Mouse (Mus musculus): ENCODE data around the gene Slc35f1. TPM values are rescaled to one million over a fixed set of nuclear protein-coding genes. Genes with fewer than 3 reads are reported as not detected.

Slc35f1 gene
- total and polyA plus RNA-seq, 3 experiments, result 0.57 to 0.80 (median 0.73) TPM

DNA sequence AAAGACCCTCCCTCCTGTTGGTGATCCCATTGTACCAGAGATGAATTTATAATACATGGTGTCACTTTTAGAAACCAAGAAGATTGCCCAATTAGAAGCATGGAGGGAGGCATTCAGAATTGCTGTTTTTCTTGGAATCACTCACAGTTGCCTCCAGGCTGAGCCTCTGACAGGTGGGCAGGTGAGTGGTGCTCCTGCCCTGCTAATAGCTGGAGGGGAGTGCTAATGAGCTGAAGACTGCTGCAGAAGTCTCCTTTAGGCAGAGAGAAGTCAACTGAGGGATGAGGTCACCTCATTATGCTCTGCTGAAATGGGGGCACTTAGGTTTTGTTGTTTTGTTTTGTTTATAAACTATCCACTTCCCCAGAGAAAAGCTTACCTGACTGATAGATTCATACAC lies 355.6 kb downstream of the Slc35f1 start:
- intact Hi-C loops (cut with DNase I), result no loop called here
- Histone ChIP-seq H3K4me1 (ENCODE audit: control insufficient read depth, insufficient read depth, low read length) (no peaks in the 10 kb centered on the region), H3K27me3 (ENCODE audit: control insufficient read depth, insufficient read depth, low read length) (no peaks in the 10 kb centered on the region), H3K79me2 (replicated peaks; ENCODE audit: control insufficient read depth, insufficient read depth, low read length) (no peaks in the 10 kb centered on the region), H3K4me3 (no peak overlapping the region), H3K9ac (ENCODE audit: low read depth, low read length) (no peak overlapping the region), H3K36me3 (ENCODE audit: control insufficient read depth, insufficient read depth, low read length) (no peaks in the 10 kb centered on the region), H3K27ac (no peak overlapping the region)
- no peak for DNase-seq
- no peak for TF ChIP-seq CTCF (IDR thresholded peaks at IDR 0.05)
- no peak for TF ChIP-seq POLR2A (IDR thresholded peaks at IDR 0.05; ENCODE audit: insufficient read depth, low read depth, low read length)
- no peak for TF ChIP-seq EP300 (IDR thresholded peaks at IDR 0.05; ENCODE audit: insufficient read depth, low read depth, low read length)

DNA sequence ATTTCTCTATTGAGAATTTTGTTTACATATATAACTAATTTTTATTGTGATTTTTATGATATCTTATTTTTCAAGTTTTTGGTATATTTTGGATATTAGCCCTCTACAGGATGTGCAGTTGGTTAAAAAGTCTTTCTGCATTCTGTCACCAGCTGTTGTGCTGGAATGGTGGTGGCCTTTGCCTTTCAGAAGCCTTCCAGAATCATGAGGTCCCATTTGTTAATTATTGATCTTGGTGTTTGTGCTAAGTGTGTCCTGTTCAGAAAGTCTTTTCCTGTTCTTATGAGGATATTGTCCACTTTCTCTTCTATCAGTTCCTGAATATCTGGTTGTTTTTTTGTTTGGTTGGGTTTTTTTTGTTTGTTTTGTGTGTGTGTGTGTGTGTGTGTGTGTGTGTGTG lies 362.2 kb downstream of the Slc35f1 start:
- TF ChIP-seq EP300 (IDR thresholded peaks at IDR 0.05; ENCODE audit: insufficient read depth, low read depth, low read length) (no peak), POLR2A (IDR thresholded peaks at IDR 0.05; ENCODE audit: insufficient read depth, low read depth, low read length) (no peak), CTCF (IDR thresholded peaks at IDR 0.05) (no peak)
- Histone ChIP-seq H3K4me3 (no peak overlapping the region), H3K27ac (no peak overlapping the region), H3K9ac (ENCODE audit: low read depth, low read length) (no peak overlapping the region), H3K27me3 (ENCODE audit: control insufficient read depth, insufficient read depth, low read length) (no peaks in the 10 kb centered on the region), H3K36me3 (ENCODE audit: control insufficient read depth, insufficient read depth, low read length) (no peaks in the 10 kb centered on the region), H3K4me1 (ENCODE audit: control insufficient read depth, insufficient read depth, low read length) (no peaks in the 10 kb centered on the region), H3K79me2 (replicated peaks; ENCODE audit: control insufficient read depth, insufficient read depth, low read length) (no peaks in the 10 kb centered on the region)
- intact Hi-C loops (cut with DNase I), result no loop called here
- DNase-seq, result no peak

DNA sequence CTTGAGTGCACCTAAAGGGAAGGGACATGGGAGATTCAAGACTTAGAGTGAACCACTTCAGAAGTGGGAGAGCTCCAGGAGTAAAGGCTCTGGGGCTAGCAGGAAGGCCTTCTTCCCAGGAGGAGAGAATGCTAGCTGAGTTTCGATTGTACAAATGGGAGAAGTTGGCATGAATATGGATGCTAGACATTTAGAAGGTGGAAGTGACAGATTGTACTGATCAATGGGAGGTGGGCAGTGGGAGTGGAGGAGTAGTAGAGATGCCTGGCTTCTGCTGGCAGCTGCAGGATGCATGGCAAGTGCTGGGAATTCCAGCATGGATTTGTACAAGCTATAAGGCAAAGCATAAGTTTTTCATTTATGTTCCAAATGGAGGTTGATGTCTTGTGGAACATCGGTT lies 370.4 kb downstream of the Slc35f1 start:
- no peaks in the 10 kb centered on the region for H3K79me2 ChIP-seq (replicated peaks; ENCODE audit: control insufficient read depth, insufficient read depth, low read length)
- H3K4me3 ChIP-seq, result no peak overlapping the region
- no peaks in the 10 kb centered on the region for H3K4me1 ChIP-seq (ENCODE audit: control insufficient read depth, insufficient read depth, low read length)
- no peak for TF ChIP-seq CTCF (IDR thresholded peaks at IDR 0.05)
- no peak for TF ChIP-seq EP300 (IDR thresholded peaks at IDR 0.05; ENCODE audit: insufficient read depth, low read depth, low read length)
- no peak for TF ChIP-seq POLR2A (IDR thresholded peaks at IDR 0.05; ENCODE audit: insufficient read depth, low read depth, low read length)
- DNase-seq, result no peak
- no peak overlapping the region for H3K9ac ChIP-seq (ENCODE audit: low read depth, low read length)
- H3K27me3 ChIP-seq (ENCODE audit: control insufficient read depth, insufficient read depth, low read length), result no peaks in the 10 kb centered on the region
- WGBS, result 68% methylated on average over 2 of the region's 2 CpGs
- H3K27ac ChIP-seq, result no peak overlapping the region
- H3K36me3 ChIP-seq (ENCODE audit: control insufficient read depth, insufficient read depth, low read length), result no peaks in the 10 kb centered on the region
- intact Hi-C loops (cut with DNase I), result no loop called here

DNA sequence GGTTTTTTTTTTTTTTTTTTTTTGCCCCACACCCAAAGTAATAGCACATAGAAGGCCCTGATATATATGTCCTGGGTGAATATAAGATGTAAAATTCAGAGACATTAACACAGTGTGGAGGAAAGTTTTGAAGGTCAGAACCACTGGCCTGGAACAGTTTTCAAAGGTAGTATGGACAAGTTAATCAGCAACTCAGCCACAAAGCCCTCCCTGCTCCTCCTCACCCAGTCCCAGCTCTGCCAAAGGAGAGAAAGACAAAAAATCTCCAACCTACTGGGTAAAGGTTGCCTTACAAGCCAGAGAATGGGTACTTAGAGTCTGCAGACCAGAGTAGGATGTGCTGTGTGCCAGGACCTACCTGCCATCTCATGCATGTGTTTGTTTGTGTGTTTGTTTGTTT lies 372.4 kb downstream of the Slc35f1 start:
- H3K36me3 ChIP-seq (ENCODE audit: control insufficient read depth, insufficient read depth, low read length), result no peaks in the 10 kb centered on the region
- DNase-seq, result no peak
- H3K4me1 ChIP-seq (ENCODE audit: control insufficient read depth, insufficient read depth, low read length), result no peaks in the 10 kb centered on the region
- H3K79me2 ChIP-seq (replicated peaks; ENCODE audit: control insufficient read depth, insufficient read depth, low read length), result no peaks in the 10 kb centered on the region
- no peak overlapping the region for H3K4me3 ChIP-seq
- TF ChIP-seq CTCF (IDR thresholded peaks at IDR 0.05), result no peak
- TF ChIP-seq EP300 (IDR thresholded peaks at IDR 0.05; ENCODE audit: insufficient read depth, low read depth, low read length), result no peak
- no peak for TF ChIP-seq POLR2A (IDR thresholded peaks at IDR 0.05; ENCODE audit: insufficient read depth, low read depth, low read length)
- intact Hi-C loops (cut with DNase I), result no loop called here
- no peak overlapping the region for H3K9ac ChIP-seq (ENCODE audit: low read depth, low read length)
- H3K27ac ChIP-seq, result no peak overlapping the region
- no peaks in the 10 kb centered on the region for H3K27me3 ChIP-seq (ENCODE audit: control insufficient read depth, insufficient read depth, low read length)

DNA sequence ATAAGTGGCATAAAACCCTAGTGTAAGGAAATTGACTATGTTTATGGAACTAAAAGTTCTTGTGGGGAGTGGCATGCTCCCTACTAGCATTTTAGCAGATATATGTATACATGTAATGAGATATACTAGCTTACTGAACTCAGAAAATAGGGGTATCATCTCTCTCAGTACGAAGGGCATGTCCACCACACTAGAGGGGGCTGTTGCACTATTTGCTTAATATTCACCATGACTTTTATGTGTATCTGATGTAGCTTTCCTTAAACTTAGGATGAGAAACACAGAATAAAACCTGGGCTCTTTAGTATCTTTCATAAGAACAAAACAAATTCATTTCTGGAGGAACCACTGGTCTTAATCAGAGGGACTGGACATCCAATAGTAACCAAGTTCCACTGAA lies 397.5 kb downstream of the Slc35f1 start:
- Histone ChIP-seq H3K27me3 (ENCODE audit: control insufficient read depth, insufficient read depth, low read length) (no peaks in the 10 kb centered on the region), H3K4me1 (ENCODE audit: control insufficient read depth, insufficient read depth, low read length) (no peaks in the 10 kb centered on the region), H3K9ac (ENCODE audit: low read depth, low read length) (no peak overlapping the region), H3K4me3 (no peak overlapping the region), H3K79me2 (replicated peaks; ENCODE audit: control insufficient read depth, insufficient read depth, low read length) (no peaks in the 10 kb centered on the region), H3K27ac (no peak overlapping the region; the same call in 1 of the 2 replicates), H3K36me3 (ENCODE audit: control insufficient read depth, insufficient read depth, low read length) (no peaks in the 10 kb centered on the region)
- no peak for DNase-seq
- TF ChIP-seq POLR2A (IDR thresholded peaks at IDR 0.05; ENCODE audit: insufficient read depth, low read depth, low read length) (no peak), CTCF (IDR thresholded peaks at IDR 0.05) (peak; percentile 80)
- 61% methylated on average over 1 of the region's 1 CpGs for WGBS
- intact Hi-C loops (cut with DNase I), result loop anchor here (1.0 to 2.0 kb wide), 2 partner anchors 217 to 440 kb away; no protein-coding TSS in a partner anchor

DNA sequence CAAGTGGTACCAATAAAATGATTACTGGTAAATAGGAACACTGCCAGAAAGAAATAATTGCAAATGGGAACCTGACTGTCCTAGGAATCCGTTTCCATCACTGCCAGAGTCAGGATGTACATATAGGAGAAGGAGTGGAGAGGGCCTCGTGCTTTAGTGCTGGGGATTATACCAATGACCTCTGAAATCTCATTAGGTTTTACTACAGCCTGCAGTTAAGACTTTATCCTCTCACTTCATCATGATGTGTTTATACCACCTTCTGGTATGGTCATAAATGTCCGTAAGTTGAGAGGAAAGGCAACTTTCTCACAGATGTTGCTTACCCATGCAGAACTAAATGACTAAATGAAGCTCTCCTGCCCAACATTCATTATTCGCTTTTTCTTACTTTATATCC lies 401.2 kb downstream of the Slc35f1 start:
- 87% methylated on average over 4 of the region's 4 CpGs for WGBS
- Histone ChIP-seq H3K27ac (no peak overlapping the region), H3K4me3 (no peak overlapping the region), H3K9ac (ENCODE audit: low read depth, low read length) (no peak overlapping the region), H3K4me1 (ENCODE audit: control insufficient read depth, insufficient read depth, low read length) (no peaks in the 10 kb centered on the region), H3K79me2 (replicated peaks; ENCODE audit: control insufficient read depth, insufficient read depth, low read length) (no peaks in the 10 kb centered on the region), H3K27me3 (ENCODE audit: control insufficient read depth, insufficient read depth, low read length) (no peaks in the 10 kb centered on the region), H3K36me3 (ENCODE audit: control insufficient read depth, insufficient read depth, low read length) (no peaks in the 10 kb centered on the region)
- intact Hi-C loops (cut with DNase I), result no loop called here
- no peak for TF ChIP-seq POLR2A (IDR thresholded peaks at IDR 0.05; ENCODE audit: insufficient read depth, low read depth, low read length)
- no peak for TF ChIP-seq CTCF (IDR thresholded peaks at IDR 0.05)
- TF ChIP-seq EP300 (IDR thresholded peaks at IDR 0.05; ENCODE audit: insufficient read depth, low read depth, low read length), result no peak
- DNase-seq, result no peak

Measured in heart, adult 2 months (tissue).